Mouse (Mus musculus) skeletal muscle tissue, postnatal 0 days (tissue): ENCODE measurements around the gene Gm4312. TPM values are rescaled to one million over a fixed set of nuclear protein-coding genes. Genes with fewer than 3 reads are reported as not detected.

Source experiments
- polyA plus RNA-seq: library from polyadenylated mRNA; unstranded; fragments of >200 nt; fragmentation: Nextera tagmentation; extraction: Ambion mirVana; gene quantifications from 2 replicates; pipeline ENCODE4 v1.2.1, GENCODE M21; 2015

Gene Gm4312
- not detected in 2 replicates for polyA plus RNA-seq

GRCm38 (mm10) chr10:100382460-100382859 is at the start of gene Gm4312:
Gene Gm4312, minus strand, starts transcription at chr10:100382560.

GRCm38 (mm10) chr10:100361038-100361437 is 21.3 kb downstream of the Gm4312 start, which contains the start of gene Gm4307:
Gene Gm4307, plus strand, starts transcription at chr10:100361338.

GRCm38 (mm10) chr10:100350793-100351192 is 31.6 kb downstream of the Gm4312 start, which contains the start of gene Gm4305:
Gene Gm4305, plus strand, starts transcription at chr10:100351093.

DNA sequence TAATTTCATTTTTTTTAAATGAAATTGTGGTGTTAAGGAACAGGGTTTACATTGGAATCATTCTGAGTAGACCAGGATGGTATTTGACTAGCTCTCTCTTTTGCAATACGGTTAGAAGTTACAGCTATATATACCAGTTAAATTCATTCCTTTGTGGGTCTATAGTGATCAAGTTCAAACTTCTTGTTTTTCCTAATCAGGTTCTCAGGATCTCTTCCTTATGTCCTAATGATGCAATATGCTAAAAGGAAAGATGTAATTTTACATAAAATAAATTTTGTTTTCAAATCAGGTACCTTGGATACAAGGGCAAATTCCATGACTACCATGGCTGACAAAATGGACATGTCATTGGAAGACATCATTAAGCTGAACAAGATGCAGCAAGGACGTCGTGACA is 36.7 kb downstream of the Gm4312 start, which contains the start of gene Gm4303:
Gene Gm4303, plus strand, starts transcription at position 301 of the 400 bp plus-strand sequence.

GRCm38 (mm10) chr10:100340536-100340935 is 41.8 kb downstream of the Gm4312 start, which contains the start of gene Gm4302:
Gene Gm4302, plus strand, starts transcription at chr10:100340836.

DNA sequence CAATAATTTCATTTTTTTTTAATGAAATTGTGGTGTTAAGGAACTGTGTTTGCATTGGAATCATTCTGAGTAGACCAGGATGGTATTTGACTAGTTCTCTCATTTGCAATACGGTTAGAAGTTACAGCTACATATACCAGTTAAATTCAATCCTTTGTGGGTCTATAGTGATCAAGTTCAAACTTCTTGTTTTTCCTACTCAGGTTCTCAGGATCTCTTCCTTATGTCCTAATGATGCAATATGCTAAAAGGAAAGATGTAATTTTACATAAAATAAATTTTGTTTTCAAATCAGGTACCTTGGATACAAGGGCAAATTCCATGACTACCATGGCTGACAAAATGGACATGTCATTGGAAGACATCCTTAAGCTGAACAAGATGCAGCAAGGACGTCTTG is 47.0 kb downstream of the Gm4312 start, which contains the start of gene Gm4301:
Gene Gm4301, plus strand, starts transcription at position 301 of the 400 bp plus-strand sequence.

Other genes starting within 250 kb of the Gm4312 start
- not detected in 2 replicates for gene Gm4301, start 46.9 kb downstream of the Gm4312 start, polyA plus RNA-seq
- gene Gm4302, start 41.7 kb downstream of the Gm4312 start, polyA plus RNA-seq, result not detected in 2 replicates
- not detected in 2 replicates for gene Gm4303, start 36.6 kb downstream of the Gm4312 start, polyA plus RNA-seq
- not detected in 2 replicates for gene Gm4305, start 31.5 kb downstream of the Gm4312 start, polyA plus RNA-seq
- not detected in 2 replicates for gene Gm4307, start 21.2 kb downstream of the Gm4312 start, polyA plus RNA-seq
- gene Tmtc3, start 104.8 kb upstream of the Gm4312 start, polyA plus RNA-seq, result 5.5 and 6.0 TPM in 2 replicates
- 1.3 TPM in 2 replicates for gene Cep290, start 105.0 kb upstream of the Gm4312 start, polyA plus RNA-seq
- 5.0 and 5.7 TPM in 2 replicates for gene 4930430F08Rik, start 207.9 kb upstream of the Gm4312 start, polyA plus RNA-seq
- gene 1700017N19Rik, start 207.9 kb upstream of the Gm4312 start, polyA plus RNA-seq, result not detected in 2 replicates